ENCODE assay signal across 8 mouse cellular contexts in the genomic region with DNA sequence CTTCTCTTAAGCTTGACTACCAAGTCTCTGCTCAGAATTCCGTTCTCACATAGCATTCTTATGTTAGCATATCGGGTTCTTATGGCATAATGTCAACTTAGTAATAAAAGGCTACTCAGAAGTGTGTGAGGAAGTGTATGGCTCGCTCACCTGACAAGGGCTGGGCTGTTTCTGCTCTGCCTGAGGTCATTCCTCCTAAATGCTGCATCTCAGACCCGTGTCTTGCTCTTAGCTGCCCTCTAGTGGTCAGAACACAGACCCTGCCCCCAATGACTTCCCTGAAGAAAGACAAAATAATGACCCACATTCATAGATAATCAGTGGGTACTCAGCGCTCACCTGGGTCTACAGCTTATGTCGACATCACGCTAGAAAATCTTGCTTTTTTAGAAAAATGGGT. TPM values are rescaled to one million over a fixed set of nuclear protein-coding genes. Genes with fewer than 3 reads are reported as not detected.
DNase-seq lines count a peak whose midpoint lies in the region; ATAC-seq lines count a peak whose summit lies in the region.

No protein-coding gene starts in this region.

- peak; percentile 16 for DNase-seq in ovary, adult 18-20 months (ENCODE audit: low spot score)
- DNase-seq in ovary, postnatal 10 days (ENCODE audit: low spot score), result no peak
- DNase-seq in adrenal gland, adult 2 months, result peak; percentile 58
- DNase-seq in embryo, embryonic 10 days (ENCODE audit: low spot score), result peak; percentile 85
- DNase-seq in left cerebral cortex, postnatal 36 days (ENCODE audit: low spot score in 2 of 2), result peak; percentile 33 to 44
- peak; percentile 68 for DNase-seq in neural tube, embryonic 11.5 days (ENCODE audit: low spot score)
- peak; percentile 43 to 54 for DNase-seq in thymus, postnatal 36 days

- intact Hi-C loops in left cerebral cortex, postnatal 36 days (cut with DNase I), result loop anchor here (2.0 kb wide), 1 partner anchor 129 kb away; no protein-coding TSS in a partner anchor

- H3K4me2 ChIP-seq in hindbrain, embryonic 16.5 days (ENCODE audit: low read length), result no peak overlapping the region
- no peak overlapping the region for H3K4me2 ChIP-seq in neural tube, embryonic 11.5 days (ENCODE audit: low read depth)

- no peaks in the 10 kb centered on the region for H3K27me3 ChIP-seq in hindbrain, embryonic 16.5 days (replicated peaks; ENCODE audit: control insufficient read depth, insufficient read depth, low read length)
- no peaks in the 10 kb centered on the region for H3K27me3 ChIP-seq in neural tube, embryonic 11.5 days (ENCODE audit: control insufficient read depth, insufficient read depth, low read length)

- H3K4me3 ChIP-seq in hindbrain, embryonic 16.5 days (ENCODE audit: low read length), result no peak overlapping the region
- H3K4me3 ChIP-seq in neural tube, embryonic 11.5 days (ENCODE audit: low read depth, low read length), result no peak overlapping the region

- WGBS in hindbrain, embryonic 16.5 days, result 30% methylated on average over 7 of the region's 7 CpGs
- WGBS in neural tube, embryonic 11.5 days, result 29% methylated on average over 7 of the region's 7 CpGs

- no peaks in the 10 kb centered on the region for H3K9me3 ChIP-seq in hindbrain, embryonic 16.5 days (ENCODE audit: control insufficient read depth, low read length)
- H3K9me3 ChIP-seq in neural tube, embryonic 11.5 days (ENCODE audit: control insufficient read depth, low read length), result no peaks in the 10 kb centered on the region

- H3K4me1 ChIP-seq in hindbrain, embryonic 16.5 days (ENCODE audit: control insufficient read depth, insufficient read depth, low read depth, low read length), result no peaks in the 10 kb centered on the region
- no peaks in the 10 kb centered on the region for H3K4me1 ChIP-seq in neural tube, embryonic 11.5 days (ENCODE audit: control insufficient read depth, insufficient read depth, low read length)

- ATAC-seq in hindbrain, embryonic 16.5 days, result peak; percentile 63
- no peak for ATAC-seq in neural tube, embryonic 11.5 days (ENCODE audit: insufficient read depth, low FRiP score, low TSS enrichment)

- no peaks in the 10 kb centered on the region for H3K36me3 ChIP-seq in hindbrain, embryonic 16.5 days (ENCODE audit: control insufficient read depth, insufficient read depth, low read length)
- no peaks in the 10 kb centered on the region; the same call in 1 of the 2 replicates for H3K36me3 ChIP-seq in neural tube, embryonic 11.5 days (ENCODE audit: control insufficient read depth, insufficient read depth, low read length)

- no peak overlapping the region for H3K9ac ChIP-seq in hindbrain, embryonic 16.5 days (ENCODE audit: low read depth, low read length)
- no peak overlapping the region for H3K9ac ChIP-seq in neural tube, embryonic 11.5 days (ENCODE audit: low read length)

- H3K27ac ChIP-seq in hindbrain, embryonic 16.5 days (ENCODE audit: low read depth, low read length), result no peak overlapping the region
- no peak overlapping the region for H3K27ac ChIP-seq in neural tube, embryonic 11.5 days (ENCODE audit: low read depth, low read length)

RNA-seq across cellular contexts. Expression of gene Cd83, which starts 58.9 kb away (rescaled TPM):
- total RNA-seq in adrenal gland, adult 2 months (2021), result 1 to 10 TPM; 2.5 to 3.8 TPM
- 3.0 and 3.7 TPM in 2 replicates for polyA plus RNA-seq in adrenal gland, adult 2 months (2012; rRNA removed)
- 33.9 and 36.4 TPM in 2 replicates for polyA plus RNA-seq in hindbrain, embryonic 16.5 days (2015; fragmentation: Nextera tagmentation; extraction: Ambion mirVana)
- total RNA-seq in left cerebral cortex, postnatal 36 days (2021), result 1 to 10 TPM; 7.7 to 9.6 TPM
- 16.0 and 18.9 TPM in 2 replicates for polyA plus RNA-seq in neural tube, embryonic 11.5 days (2014; fragmentation: Nextera tagmentation; extraction: Ambion mirVana)
